Mouse (Mus musculus) thymus, postnatal 36 days (tissue): ENCODE measurements around the gene Atp11c.

Experiments used
- DNase-seq, 2 experiments: peaks; one replicate each; pipeline ENCODE4 v3.0.0; 2022; ENCODE audit warnings: mixed read lengths in 2 of 2

The Atp11c gene

GRCm38 (mm10) chrX:60592598-60592997, at the start of gene Atp11c:
TSS of gene Atp11c (minus strand) at chrX:60592698.
- DNase-seq: no peak

- DNase-seq: no peak
Observed at GRCm38 (mm10) chrX:60609202-60609601, 16.7 kb upstream of the Atp11c start.

GRCm38 (mm10) chrX:60570539-60570938, 22.0 kb downstream of the Atp11c start:
- no peak for DNase-seq

GRCm38 (mm10) chrX:60569047-60569446, 23.5 kb downstream of the Atp11c start:
- no peak for DNase-seq

GRCm38 (mm10) chrX:60555242-60555641, 37.3 kb downstream of the Atp11c start:
- DNase-seq: no peak

- DNase-seq: peak in 1 of 2 experiments; percentile 8
Observed at GRCm38 (mm10) chrX:60547444-60548304, 44.8 kb downstream of the Atp11c start.

GRCm38 (mm10) chrX:60547098-60547443, 45.4 kb downstream of the Atp11c start:
- no peak for DNase-seq

GRCm38 (mm10) chrX:60545906-60546305, 46.6 kb downstream of the Atp11c start:
- no peak for DNase-seq

- no peak for DNase-seq
Observed at GRCm38 (mm10) chrX:60545444-60545843, 47.1 kb downstream of the Atp11c start.

- no peak for DNase-seq
Observed at GRCm38 (mm10) chrX:60544098-60544497, 48.4 kb downstream of the Atp11c start.

GRCm38 (mm10) chrX:60542901-60543300, 49.6 kb downstream of the Atp11c start:
- DNase-seq: no peak

- no peak for DNase-seq
Observed at GRCm38 (mm10) chrX:60539149-60539548, 53.3 kb downstream of the Atp11c start, which contains the start of gene Gm7073. TSS of gene Gm7073 (minus strand) at chrX:60539249.

- DNase-seq: no peak
Observed at GRCm38 (mm10) chrX:60503995-60504394, 88.5 kb downstream of the Atp11c start.

GRCm38 (mm10) chrX:60497750-60498149, 94.7 kb downstream of the Atp11c start:
- no peak for DNase-seq

- no peak for DNase-seq
Observed at GRCm38 (mm10) chrX:60495308-60495707, 97.2 kb downstream of the Atp11c start.

- DNase-seq: no peak
Observed at GRCm38 (mm10) chrX:60463786-60464185, 128.7 kb downstream of the Atp11c start.

GRCm38 (mm10) chrX:60414563-60415111, 177.9 kb downstream of the Atp11c start:
- DNase-seq: no peak

- no peak for DNase-seq
Observed at GRCm38 (mm10) chrX:60405681-60406080, 186.8 kb downstream of the Atp11c start.

GRCm38 (mm10) chrX:60404668-60405044, 187.8 kb downstream of the Atp11c start:
- peak; percentile 80 to 90 for DNase-seq

- DNase-seq: peak; percentile 64 to 77
Observed at GRCm38 (mm10) chrX:60403764-60404667, 188.5 kb downstream of the Atp11c start.

- peak; percentile 45 to 71 for DNase-seq
Observed at GRCm38 (mm10) chrX:60403062-60403763, 189.3 kb downstream of the Atp11c start.

GRCm38 (mm10) chrX:60394292-60394691, 198.2 kb downstream of the Atp11c start:
- no peak for DNase-seq

GRCm38 (mm10) chrX:60386852-60387251, 205.6 kb downstream of the Atp11c start:
- DNase-seq: no peak
